Mouse (Mus musculus) adrenal gland, postnatal 36 days (tissue): ENCODE results near the gene Fam189a2. TPM values are rescaled to one million over a fixed set of nuclear protein-coding genes. Genes with fewer than 3 reads are reported as not detected.

Experiments
- DNase-seq, 2 experiments: peaks; one replicate each; pipeline ENCODE4 v3.0.0; 2021; ENCODE audit warnings: mixed read lengths in 1 of 2
- total RNA-seq, 2 experiments: library from RNA; stranded (reverse); gene quantifications; 2 replicates each; pipeline ENCODE4 v1.2.3; 2021

Gene Fam189a2
- total RNA-seq, 2 experiments from 2014 or later: 6.8 to 8.2 TPM

DNA sequence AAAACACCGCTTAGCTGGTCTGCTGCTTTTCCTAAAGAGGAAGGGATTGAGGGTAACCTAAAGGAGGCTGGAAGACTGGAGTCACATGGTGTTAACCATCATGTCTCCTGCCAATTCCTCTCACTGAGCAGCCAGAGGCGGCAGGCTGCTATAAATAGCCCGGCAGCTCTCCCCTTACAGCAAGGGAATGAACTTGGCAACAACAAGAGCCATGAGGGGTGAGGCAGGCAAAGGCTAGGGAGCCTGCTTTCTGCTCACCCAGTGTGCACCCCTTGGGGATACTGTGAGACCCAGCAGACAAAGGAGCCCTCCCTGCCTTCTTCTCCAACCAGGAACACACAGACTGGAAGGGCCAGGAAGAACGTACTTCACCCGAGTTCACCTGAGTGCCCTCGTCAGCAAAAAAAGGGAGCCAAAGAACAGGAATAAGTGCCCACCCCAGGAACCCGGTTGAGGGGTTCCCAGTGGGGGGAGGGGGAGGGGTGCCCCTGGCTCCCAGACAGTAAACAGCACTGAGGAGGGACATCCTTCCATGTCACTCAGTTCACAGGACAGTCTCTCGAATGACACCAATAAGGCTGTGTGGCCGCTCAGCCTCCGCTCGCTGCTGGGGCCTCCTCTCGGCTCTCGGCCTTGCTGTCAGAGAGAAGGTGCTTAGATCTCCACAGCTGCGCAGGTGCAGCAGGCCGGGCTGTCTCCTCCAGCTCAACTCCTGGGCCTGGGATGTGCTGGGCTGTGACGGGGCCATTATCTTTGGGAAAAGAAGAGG, 57.8 kb downstream of the Fam189a2 start:
- peak; percentile 29 to 46 for DNase-seq

DNA sequence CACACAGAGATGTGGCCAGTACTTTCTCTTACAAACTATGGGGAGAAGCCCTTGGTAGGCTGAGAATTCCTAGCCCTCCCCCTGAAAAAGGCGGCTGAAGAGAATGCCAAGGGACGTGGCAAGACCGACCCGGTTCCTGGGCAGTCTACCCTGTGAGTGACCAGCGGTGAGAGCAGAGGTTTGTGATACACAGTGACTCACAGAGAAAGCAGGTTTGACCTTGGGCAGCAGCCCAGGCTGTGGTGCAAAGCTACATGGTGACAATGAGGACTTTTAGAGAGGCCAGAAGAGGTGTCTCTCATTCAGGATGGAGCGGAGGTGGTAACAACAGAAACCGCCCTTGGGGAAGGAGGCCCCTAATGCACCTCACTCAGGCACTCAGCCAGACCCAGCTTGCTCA, 59.4 kb downstream of the Fam189a2 start:
- peak; percentile 84 for DNase-seq

DNA sequence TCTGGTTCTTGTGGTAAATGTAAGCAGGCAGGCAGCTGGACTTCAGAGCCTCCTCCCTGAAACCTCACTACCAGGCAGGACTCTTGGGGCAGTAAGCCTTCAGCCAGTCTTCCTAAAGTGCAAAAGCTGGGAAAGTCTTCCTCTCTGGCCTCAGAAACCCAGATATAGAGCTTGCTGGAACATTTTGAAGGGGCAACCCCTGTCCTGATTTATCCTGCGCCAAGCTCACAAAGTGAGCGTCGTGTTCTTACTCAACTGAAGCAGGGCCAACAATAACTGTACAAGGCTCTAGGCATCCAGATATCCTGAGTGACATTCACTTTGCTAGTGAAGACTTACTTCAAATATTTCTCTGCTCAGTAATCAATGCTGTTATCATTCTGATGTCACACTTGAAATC, 60.4 kb downstream of the Fam189a2 start:
- no peak for DNase-seq

DNA sequence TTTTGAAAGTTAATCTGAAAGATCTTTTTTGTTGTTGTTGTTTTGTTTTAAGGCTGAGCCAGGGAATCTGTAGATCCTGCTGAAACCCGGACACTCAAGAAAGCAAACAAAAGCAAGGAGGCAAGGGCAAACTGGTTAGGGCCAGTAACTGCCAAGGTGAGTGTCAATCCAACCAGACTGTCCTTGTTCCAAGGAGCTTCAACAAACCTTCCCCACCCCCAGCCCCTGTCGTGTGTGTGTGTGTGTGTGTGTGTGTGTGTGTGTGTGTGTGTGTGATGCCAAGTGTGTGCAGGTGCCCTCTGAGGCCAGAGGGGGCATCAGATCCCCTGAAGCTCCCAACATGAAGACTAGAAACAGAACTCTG, 62.0 kb downstream of the Fam189a2 start:
- no peak for DNase-seq

DNA sequence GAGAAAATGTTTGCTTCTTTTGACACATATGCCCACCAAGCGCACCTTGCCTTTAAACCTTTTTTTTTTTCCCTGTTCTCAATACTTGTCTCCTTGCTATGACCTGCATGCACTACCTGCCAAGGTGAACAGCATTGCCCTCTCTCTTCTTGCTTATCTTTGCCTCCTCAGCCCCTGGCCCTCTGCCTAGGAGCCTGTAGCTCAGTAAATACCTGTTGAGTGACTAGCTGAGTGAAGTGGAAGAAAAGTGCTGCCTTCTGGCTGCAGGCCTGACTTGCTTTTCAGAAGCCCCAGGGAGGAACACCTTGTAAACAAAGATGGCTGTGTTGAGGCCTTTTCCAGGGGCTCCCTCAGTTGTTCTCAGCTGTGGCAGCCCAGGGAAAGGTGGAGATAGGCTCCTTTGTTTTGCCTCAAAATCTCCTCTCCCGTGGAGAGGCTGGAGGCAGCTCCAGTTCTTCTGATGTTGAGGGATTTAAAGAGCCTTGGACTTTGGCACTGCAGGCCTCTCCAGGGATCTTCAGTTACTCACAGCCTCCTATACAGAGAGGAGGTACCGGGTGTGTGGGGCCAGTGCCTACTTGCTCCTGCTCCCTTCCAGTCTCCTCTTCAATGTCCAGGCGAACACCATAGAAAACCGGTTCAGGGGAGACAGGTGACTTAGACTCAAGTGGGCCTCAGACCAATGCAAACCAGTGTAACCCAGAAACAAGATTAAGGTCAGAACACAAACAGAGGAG, 62.5 kb downstream of the Fam189a2 start:
- no peak for DNase-seq

DNA sequence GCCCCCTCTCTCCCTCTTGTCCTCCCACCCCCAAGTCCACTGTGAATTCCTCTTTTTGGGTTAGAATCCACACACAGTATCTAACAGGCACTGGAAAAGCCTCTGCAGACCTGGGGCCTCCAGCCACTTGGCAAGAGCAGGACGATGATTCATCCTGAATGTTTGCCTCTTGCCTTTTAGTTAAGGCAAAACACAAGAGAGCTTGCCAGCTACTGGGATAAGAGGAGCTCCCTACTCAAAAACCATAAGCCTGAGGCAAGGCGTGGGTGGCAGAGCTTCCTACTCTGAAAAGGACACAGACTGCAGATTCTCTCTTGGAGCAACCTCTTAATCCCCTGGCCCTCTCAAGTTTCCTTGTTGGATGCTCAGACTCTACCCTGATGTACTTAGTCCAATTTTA, 63.7 kb downstream of the Fam189a2 start:
- DNase-seq: peak; percentile 71 to 75

DNA sequence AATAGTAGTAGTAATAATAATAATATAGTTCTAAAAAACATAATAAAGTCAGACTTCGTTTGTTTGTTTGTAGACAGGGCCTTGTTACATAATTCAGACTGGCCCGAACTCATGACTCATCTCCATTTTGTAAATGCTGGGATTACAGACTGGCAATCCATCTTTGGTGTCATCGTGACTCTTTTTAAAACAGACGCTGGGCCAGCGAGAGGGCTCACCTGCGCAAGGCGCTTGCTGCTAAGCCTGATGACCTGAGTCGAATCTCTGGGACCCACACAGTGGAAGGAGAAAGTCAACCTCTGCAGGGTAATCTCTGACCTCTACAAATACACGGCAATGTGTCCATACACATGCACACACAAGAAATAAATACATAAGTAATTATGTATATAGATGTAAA, 64.4 kb downstream of the Fam189a2 start:
- peak in 1 of 2 experiments; percentile 32 for DNase-seq

DNA sequence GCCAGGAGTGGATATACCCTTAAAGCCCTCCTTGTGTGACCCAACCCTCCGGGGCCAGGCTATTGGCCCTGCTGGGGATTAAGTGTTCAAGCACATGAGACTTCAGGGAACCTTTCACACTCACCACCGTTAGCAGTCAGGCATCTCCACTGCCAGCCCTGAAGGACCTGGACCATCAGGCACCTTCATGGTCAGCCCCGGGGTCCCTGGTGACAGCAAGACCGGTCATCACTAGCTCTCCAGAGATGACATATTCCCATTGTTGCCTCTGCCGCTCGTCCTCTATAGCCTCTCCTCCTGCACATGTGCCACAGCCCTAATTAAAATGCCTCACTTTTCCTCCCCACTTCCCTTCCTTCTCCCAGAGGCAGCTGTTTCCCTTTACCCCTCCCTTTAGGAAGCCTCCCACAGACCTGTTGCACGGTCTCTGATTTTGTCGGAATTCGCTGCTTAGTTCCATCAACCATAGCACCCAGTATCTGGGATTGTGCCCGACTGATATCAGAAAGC, 66.4 kb downstream of the Fam189a2 start:
- DNase-seq: no peak

DNA sequence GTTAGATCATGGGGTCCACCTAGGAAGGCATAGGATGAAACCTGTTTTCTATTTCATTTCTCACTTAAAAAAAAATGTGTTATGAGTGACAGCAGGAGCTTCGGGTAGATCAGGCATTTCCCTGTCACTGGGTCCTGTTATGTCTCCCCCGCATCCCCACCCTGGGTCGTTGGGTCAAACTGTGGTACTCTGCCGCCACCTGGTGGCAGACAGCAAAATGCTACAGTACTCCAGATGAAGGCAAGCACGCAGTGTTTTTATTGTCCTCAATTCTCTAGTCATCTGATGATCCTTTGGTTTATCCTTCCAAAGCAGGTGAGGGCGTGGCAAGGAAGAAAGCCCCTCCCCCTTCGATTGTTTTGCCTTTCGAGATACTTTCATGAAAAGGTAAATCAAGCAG, 69.3 kb downstream of the Fam189a2 start:
- DNase-seq: peak; percentile 74 to 78

DNA sequence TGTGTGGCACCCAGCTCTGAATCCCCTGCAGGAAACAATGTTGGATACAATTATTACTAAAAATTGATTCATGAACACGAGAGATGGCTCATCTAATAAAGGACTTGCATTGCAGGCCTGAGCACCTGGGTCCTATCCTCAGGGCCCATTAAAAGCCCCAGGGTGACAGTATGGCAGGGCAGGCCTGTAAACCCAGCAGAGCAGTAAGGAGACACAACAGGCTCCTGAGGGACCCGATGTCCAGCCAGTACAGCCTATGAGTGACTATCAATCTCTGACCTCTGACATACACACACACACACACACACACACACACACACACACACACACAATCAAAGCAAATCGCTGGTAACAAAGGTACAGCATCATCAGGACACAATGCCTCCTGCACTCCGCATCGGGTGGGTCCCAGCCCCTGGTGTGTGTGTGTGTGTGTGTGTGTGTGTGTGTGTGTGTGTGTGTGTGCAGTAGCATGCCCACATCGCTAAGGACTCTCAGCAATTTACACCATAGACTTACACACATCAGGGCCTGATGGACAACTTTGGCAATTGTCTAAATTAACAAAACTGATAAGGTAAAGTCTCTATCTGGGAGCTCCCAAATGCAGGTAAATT, 69.9 kb downstream of the Fam189a2 start:
- no peak for DNase-seq

DNA sequence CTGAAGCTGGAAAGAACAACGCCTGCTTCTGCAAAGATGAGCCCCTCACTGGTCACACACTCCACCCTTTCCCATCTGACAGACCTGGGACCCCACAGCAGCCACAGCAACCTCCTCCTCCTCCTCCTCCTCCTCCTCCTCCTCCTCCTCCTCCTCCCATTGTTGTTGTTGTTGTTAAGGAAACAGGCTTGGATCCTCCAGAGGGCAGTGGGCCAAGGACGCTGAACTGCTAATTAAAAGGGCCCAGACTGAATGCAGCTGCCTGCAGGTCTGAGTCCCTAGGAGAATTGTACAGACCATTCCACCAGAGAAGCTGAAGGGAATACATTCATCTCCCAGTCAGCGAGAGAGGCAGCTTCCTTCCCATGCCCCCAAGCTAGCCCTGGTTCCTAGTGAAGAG, 70.5 kb downstream of the Fam189a2 start:
- DNase-seq: peak in 1 of 2 experiments; percentile 32

DNA sequence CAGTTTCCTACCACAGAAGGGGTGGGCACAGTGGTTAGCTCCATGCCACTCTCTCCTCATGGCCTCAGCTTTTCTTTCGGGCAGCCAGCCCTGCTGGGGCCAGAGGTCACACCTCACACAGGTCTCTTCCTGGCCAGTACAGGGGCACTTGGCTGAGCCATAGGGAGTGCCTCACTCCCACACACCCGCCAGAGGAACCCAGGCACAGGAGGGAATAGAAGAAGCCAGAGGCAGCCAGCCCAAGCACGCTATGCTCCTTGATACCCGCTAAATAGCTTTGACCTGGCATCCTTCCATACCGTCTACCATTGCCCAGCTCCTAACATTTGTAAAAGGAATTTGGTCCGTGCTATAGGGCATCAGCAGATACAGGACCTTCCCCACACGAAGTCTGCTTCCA, 70.9 kb downstream of the Fam189a2 start:
- no peak for DNase-seq

DNA sequence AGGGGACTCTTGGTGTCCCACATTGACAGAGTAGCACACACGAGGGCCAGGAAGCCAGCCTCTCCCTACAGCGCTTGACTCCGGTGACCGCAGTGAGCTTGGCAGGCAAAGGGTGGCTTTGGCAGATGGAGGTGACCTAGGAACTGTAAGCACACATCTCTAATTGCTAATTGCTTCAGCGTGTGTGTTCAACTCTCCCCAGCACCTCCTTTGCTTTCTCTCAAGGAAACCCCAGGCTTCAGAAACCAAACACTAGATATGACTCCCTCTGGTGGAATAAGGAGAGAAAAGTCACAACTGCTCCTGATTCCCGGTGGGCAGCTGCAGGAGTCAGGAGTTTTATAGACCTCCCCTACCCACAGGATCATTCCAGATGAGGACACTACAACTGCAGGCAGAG, 71.9 kb downstream of the Fam189a2 start:
- DNase-seq: no peak

DNA sequence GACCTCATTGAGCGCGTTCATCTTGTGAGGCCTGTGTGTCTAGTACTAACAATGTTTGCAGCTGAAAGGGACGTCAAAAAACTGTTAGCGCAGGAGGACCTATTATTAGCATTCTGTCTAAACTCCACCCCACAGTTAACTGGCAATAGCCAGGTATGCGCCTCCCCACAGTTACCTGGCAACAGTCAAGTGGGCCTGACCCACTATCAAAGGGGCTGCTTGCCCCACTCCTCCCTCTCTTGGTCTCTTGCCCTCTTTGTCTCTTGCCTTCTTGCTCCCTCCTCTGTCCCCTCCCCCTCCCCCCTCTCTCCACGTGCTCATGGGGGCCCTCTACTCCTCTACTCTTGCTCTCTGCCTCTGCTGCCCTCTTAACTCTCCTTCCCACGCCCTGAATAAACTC, 73.3 kb downstream of the Fam189a2 start:
- DNase-seq: no peak

DNA sequence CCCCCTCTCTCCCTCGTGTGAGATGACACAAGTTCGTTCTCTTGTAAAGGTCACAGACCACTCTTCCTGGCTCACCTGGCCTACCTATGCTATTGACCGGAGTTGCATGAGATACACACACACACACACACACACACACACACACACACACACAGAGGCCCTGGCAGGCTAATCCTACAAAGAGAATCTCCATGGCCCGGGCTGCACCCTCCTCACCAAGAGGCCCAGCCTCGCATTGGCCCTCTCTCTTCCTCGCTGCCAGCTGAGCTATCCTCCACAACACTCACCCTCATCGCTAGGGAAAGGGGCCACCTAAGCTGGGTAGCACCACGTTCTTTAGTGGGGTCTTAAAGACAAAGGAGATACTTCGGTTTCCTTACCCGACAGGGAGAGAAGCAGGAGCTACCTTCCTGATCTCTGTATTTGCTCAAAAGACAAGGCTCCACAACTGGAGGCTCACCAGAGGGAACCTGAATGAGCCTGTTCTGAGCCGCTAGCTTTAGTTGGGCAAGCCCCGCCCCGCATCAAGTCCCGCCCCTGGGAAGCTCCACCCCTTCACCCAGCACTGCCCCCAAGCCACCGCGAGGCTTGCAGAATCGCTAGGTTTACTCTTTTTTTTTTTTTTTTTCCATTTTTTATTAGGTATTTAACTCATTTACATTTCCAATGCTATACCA, 74.4 kb downstream of the Fam189a2 start:
- no peak for DNase-seq

DNA sequence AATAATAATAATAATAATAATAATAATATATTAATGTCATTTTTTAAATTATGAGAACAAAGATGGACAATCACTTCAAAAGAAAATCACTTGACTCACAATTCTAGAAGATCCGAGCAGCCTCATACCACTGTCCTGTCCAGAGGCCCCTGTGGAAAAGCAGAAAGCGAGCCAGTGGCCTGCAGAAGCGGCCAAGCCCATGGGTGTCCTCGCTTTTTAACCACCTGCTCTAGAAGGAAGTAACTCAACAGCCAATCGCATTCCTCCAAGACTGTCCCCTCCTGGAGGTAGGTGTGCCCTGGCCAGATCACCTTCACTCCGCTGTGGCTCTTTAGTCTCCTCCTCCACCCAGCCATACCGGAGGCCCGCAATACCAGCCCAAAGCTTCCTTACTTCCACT, 75.4 kb downstream of the Fam189a2 start:
- DNase-seq: no peak

DNA sequence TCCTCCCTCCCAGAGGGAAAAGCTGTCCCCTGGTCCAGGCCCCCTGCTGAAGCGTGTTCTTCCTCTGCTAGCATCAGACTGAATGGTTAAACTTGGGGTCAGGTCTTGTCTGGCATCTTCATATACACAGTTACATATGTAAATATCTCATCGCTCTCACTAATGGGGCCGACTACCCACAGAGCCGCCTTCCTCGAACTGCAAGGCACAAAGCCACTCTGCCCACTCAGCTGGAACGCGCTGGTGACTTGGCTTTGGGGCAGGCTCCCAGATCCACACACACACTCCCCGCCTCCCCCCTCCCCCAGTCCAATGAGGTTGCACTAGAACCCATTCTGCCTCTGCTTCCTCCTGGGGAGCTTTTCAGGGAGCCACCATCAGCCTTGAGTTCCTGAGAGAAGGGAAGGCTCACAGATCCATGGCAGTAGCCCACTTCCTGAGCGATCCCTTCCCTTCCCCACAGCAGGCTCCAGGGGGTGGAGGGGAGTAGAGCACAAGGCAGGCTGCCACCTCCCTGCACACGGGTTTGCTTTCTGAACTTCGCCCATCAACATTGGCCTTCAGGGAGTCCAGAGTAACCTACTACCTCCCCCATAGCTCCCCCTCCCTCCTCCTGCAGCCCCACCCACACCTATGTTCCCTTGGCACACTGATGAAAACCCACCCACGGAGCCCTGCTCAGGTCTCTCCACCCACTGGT, 82.4 kb downstream of the Fam189a2 start:
- no peak for DNase-seq

DNA sequence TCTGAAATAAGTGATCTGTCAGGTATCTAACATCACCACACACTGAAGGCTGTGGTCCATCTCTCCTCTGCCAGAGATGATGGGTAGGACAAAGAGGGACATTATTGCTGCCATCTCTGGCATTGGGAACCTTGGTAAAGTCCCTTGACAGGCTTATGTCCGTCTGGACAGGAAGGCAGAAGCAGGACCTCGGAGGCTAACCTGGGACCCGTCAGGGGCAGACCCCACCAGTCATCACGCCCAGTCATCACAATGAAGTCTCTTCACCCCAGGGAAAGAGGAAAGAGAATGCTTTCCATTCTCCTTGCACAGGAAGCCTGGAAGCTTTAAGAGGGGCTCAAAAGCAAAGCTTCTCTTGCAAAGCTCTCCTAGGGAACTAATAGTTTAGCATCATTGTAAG, 82.9 kb downstream of the Fam189a2 start:
- no peak for DNase-seq

DNA sequence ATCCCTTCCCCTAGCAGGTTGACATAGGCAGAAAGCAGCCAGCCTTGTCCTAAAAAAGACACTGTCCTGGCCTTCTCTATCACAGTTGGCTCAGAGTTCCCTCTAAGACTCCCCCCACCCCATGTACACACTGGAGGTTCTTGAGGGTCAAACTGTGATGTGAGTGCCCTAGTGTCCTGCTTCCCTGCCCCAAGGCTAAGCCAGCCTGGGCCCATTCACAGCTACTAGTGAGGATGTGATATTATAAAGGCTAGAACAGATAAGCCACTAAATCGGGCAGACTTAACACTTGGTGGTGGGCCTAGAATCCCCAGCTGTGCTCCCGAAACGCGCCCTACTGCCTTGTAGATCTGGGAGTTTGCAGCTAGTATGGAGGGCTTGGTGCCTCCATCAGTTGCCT, 84.1 kb downstream of the Fam189a2 start:
- DNase-seq: no peak

DNA sequence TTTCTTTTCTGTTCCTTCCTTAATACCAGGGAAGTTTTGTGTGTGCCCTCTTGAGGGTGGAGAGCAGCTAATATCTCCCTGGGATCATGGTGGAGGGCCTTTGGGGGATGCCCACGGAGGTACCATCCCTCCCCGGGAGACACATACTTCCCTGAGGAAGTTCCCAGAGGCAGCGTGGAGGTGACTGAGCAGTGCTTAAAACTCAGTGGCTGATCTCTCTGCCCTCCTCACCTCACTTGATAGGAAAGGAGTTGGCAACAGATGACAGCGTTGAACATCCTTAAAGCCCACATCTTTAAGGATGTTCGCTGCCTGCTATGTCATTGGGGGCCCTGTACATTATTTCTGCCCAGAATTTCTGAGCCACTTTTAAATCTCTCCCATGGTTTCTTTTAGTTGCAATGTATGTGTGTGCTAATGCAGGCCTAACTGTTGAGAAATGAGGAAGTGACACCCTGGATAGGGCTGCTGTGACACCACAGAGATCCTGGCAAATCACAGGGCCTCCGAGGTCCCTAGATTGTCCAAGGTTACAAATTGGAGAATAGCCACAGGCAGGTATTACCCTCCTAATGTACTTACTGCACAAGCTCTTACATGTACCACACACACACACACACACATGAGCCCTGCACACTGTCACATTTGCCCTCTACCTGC, 84.7 kb downstream of the Fam189a2 start:
- no peak for DNase-seq

DNA sequence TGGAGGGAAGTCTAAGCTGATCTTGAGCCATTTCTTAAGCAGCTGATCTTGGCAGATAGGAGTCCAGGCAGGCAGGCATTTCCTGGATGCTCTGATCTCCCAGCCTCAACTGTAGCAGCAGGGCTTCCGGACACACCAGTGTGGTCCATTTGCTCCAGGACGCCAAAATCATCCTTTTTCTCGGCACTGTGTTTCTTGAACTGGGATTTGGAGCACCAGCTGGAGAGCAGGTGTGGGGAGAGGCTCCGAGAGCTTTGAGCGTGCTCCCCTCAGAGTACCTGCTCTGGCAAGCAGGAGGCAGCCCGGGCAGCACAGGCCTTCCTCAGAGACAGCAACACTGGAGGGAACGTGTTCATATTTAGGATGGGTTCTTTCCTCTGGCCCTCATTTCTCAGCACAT, 87.9 kb downstream of the Fam189a2 start:
- no peak for DNase-seq
